Mouse (Mus musculus) layer of hippocampus, adult 2 months (tissue): ENCODE data around the gene Bptf. TPM values are rescaled to one million over a fixed set of nuclear protein-coding genes. Genes with fewer than 3 reads are reported as not detected.
"Not testable (repeated sequence)": the region's sequence is repeated elsewhere in the genome, so short reads cannot be mapped to it uniquely, and the experiment has no call there.

Source experiments
- DNase-seq, 2 experiments: peaks; one replicate each; pipeline ENCODE4 v3.0.0; 2022; ENCODE audit warnings: low spot score in 2 of 2
- H3K27ac ChIP-seq: fragments of 200-600 bp; 2 replicates; pipeline ENCODE4 v1.8.1; 2022
- H3K4me3 ChIP-seq: fragments of 200-600 bp; 2 replicates; pipeline ENCODE4 v1.8.1; 2022; ENCODE audit warnings: mild to moderate bottlenecking
- CTCF ChIP-seq: fragments of 200-600 bp; conservative IDR thresholded peaks from 2 replicates; pipeline ENCODE4 v1.8.1; 2022; ENCODE audit warnings: antibody characterized with exemption, mild to moderate bottlenecking, moderate library complexity
- total RNA-seq, 2 experiments: library from RNA; stranded (reverse); gene quantifications; 2 replicates each; pipeline ENCODE4 v1.2.3; 2021

Bptf gene
- total RNA-seq, 2 experiments from 2014 or later: 69.3 to 76.2 TPM

DNA sequence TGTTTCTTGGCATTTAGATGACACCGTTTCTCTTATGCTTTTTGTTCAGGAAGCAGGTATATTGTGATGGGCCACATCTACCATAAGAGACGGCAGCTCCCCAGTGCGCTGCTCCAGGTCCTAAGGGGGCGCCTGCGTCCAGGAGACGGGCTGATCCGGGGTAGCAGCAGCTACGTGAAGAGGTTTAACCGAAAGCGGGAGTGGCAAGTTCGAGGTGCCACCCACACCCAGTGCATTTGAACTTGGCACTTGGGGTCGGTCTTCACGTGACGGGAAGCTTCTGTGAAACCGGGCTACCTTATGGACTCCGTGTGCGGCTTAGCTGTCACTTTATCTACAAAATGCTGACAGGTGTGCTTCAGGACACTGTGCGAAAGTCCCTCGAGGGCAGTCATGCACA lies 102.4 kb downstream of the Bptf start:
- no peak for TF ChIP-seq CTCF
- H3K4me3 ChIP-seq: no peak overlapping the region
- H3K27ac ChIP-seq: no peak overlapping the region
- no peak for DNase-seq

DNA sequence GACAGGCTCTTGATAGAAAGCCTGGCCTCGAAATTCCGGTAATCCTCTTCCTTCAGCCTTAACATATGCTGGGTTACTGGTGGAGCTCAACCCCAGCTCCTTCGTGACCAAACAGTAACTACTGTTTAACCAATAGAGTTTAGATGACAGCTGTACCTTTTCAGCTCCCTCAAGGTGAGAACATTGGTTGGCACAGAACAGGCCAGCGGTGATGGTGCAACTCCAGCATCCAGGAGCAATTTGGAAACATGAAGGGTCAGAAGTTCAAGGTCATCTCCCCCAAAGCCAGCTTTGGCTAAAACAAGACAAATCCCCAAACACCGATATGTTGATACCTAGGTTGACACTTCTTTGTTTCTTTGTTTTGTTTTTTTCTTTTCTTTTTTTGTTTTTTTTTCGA lies 103.2 kb downstream of the Bptf start:
- TF ChIP-seq CTCF: no peak
- H3K27ac ChIP-seq: peak overlapping the region; percentile 91
- H3K4me3 ChIP-seq: peak overlapping the region; percentile 82
- no peak for DNase-seq

DNA sequence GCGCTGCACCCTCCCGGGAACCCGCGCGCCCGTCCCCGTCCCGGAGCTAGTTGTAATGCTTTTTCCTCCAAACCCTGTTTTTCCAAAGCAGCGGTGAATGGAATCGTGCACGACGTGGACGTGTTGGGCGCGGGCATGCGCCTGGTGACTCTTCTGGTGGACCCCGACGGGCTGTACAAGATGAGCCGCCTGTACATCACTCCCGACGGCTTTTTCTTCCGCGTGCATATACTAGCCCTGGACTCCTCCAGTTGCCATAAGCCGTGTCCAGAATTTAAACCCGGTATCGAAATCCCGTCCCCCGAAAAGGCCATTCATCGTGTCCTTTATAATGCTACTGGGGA lies 103.7 kb downstream of the Bptf start:
- DNase-seq: no peak
- peak overlapping the region; percentile 82 for H3K4me3 ChIP-seq
- no peak for TF ChIP-seq CTCF
- peak overlapping the region; percentile 91 for H3K27ac ChIP-seq

DNA sequence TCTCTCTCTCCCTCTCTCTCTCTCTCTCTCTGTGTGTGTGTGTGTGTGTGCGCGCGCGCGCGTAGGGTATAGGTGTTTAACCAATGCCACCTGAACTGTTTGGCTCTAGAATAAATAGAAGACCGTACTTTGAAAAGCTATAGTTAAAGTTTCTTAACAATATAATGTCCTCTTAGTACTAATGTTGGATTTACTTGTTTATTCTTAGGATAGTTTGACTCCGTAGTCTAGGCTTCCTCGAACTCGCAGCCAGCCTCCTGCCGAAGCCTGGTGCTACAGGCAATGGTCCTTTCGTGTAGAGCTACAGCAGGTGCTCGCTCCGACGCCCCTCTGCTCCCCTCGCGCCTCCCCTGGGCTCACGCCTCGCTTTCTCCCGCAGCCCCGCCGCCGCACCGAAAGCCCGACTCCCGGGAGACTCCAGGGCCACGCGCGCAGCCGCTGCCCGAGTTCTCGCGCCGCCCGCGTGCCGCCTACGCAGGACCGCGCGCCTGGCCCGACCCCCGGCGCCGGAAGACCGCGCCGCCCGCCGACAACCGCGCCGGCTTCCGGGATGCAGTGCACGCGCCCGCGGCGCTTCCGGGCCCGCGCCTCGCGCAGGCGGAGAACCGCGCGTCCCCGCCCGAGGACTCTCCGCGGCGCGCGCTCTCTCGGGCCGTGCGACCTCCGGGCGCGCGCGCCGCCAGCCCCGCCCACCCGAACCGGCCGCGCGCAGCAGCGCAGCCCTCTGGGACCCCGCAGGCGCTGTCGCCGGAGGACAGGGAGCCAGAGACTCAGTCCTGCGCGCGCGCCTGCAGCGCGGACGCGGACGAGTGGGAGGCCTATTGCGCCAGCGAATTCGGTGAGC lies 104.3 kb downstream of the Bptf start:
- DNase-seq: peak; percentile 83 to 85
- peak overlapping the region; percentile 82 for H3K4me3 ChIP-seq

DNA sequence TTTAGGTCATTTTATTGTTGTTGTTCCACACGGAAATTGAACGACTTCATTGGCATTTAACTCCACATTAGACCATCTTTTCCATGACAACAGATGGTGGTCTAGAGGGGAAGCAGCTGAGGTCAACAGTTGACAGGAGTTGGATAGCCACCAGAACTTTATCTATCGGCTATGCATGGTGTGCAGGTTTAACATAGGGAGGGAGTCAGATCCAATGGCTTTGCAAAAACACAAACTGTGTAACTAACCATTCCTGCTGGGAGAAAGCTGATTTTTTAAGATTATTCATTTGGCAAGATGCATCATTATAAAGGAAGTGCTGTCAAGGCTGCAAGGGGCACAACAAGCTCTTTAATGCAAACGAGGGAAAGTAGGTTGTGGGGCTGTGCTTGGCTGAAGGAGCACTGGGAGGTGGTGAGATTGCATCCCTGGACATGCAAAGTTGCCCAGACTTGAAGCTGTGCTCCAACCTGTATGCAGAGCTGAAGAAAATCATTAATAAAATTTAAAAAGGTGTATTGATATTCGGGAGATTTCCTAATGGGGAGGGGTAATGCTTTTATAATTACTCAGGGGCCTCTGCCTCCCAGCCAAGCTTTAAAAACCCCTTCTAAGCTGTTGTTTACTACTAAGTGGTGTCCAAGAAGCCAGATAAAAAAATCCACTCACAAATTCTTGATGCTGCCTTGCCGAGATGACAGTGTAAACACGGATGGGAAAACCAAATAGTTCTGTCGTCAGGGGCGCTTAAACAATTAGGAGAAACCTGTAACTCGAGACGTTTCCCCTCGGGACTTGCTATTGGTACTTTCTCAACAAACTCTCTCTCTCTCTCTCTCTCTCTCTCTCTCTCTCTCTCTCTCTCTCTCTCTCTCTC lies 105.1 kb downstream of the Bptf start:
- no peak overlapping the region for H3K27ac ChIP-seq
- no peak for DNase-seq
- H3K4me3 ChIP-seq: peak overlapping the region; percentile 22; the same call in 1 of the 2 replicates
- no peak for TF ChIP-seq CTCF

More for the DNA sequence above, 104.3 kb downstream of the Bptf start:
- no peak for TF ChIP-seq CTCF
- H3K27ac ChIP-seq: peak overlapping the region; percentile 91

DNA sequence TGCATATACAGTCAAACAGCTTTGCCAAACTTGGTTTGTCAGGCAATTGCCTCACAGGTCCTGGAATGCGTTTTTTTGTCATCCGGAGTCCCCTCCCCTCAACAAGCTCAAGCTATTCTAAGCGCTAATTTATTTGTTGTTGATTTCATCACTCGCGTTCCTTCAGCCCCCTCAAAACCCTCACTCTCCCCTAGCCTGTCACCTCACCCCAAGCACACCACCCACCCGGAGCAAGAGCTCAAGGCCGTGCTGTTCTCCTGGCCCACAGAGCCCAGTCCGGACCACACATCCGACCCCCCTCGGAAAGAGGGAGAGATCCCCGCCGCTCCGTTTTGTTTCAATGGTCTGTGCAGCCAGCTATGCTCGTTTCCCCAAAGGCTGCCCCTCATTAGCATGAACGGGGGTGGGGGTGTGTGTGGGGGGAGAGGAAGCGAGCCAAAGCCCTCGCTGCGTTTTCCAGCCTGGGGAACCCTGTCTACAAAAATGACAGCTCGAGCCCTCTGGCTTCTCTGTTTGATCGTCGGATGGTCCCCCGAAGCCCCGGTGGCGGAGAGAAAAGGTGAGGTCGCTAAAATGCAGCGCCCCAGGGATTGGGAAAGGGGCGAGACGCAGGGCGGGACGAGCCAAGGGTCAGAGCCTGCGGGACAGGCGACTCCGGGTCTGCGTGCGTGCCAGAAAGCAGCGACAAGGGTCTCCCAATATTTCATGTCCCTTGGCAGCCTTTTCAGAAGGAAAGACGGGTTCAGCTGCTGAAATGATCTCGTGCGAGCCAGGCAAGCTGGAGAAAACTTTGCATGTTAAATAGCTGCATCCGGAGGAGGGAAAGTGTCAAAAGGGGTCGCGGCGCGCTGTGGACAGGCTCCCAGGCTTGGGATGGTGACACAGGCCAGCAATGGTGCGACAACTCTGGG lies 106.3 kb downstream of the Bptf start, which contains the start of gene 1810010H24Rik:
Gene 1810010H24Rik (plus strand): TSS at position 271 of the 911 bp plus-strand sequence.
- peak within 1 kb of the TSS; percentile 60 for H3K4me3 ChIP-seq
- peak within 1 kb of the TSS; percentile 80 for H3K27ac ChIP-seq
- no peak for DNase-seq
- TF ChIP-seq CTCF: no peak

DNA sequence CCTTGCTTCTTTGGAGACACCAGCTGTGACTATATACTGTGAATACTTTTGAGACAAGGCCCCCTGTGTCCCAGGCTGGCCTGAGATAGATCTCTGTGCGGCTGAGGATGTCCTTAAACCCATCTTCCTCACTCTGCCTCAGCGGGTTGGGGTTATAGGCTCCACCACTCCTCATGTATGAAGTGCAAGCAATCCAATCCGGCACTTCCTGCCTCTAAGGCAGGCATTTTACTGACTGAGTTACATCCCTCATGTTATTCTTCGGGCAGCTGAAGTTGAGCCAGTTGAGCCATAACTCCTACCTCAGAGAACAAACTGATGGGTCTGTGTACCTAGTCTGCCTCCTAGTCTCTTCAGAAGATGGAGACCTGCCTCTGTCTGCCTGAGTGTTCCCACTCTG lies 107.5 kb downstream of the Bptf start:
- TF ChIP-seq CTCF: no peak
- no peak overlapping the region for H3K27ac ChIP-seq
- DNase-seq: no peak
- no peak overlapping the region for H3K4me3 ChIP-seq

DNA sequence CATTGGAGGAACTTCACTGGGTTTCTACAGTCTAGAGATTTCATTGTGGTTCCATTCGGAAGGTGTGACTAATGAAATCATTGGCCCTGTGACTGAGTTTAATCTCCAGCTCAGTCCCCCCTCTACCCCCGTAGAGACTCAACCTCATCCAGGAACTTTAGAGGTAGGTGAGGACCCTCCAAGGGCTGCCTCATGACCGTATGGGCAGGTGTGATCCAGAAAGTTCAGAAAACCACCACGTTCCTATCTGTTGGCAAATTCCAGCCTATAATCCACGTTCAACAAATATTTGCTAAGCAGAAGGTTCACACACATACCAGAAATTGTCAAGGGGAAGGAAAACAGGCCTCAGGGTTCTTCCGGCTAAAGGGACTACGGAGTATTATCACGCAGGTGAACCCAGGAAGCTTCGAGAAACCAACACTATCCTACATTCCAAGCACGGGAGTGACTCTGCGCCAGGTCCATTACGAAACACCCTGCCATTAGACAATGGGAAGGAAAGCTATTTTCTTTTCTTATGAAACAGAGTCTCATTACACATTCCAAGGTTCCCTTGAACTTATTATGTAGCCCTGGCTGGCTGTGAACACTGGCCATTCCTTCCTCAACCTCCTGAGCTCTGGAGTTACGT lies 109.8 kb downstream of the Bptf start:
- DNase-seq: no peak
- Histone ChIP-seq H3K27ac (no peak overlapping the region), H3K4me3 (no peak overlapping the region)
- no peak for TF ChIP-seq CTCF

DNA sequence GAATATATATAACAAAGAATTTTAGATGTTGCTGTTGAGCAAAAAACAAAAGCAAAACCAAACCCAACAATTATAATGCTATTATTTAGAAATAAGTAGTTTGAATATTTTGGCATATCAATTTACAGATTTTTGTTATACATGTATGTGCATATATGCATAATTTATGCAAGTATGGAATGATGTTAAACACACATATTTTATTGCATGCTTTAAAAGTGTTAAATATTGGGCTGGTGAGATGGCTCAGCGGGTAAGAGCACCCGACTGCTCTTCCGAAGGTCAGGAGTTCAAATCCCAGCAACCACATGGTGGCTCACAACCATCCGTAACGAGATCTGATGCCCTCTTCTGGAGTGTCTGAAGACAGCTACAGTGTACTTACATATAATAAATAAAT lies 112.2 kb downstream of the Bptf start:
- H3K4me3 ChIP-seq, DNase-seq, H3K27ac ChIP-seq: not testable (repeated sequence)

DNA sequence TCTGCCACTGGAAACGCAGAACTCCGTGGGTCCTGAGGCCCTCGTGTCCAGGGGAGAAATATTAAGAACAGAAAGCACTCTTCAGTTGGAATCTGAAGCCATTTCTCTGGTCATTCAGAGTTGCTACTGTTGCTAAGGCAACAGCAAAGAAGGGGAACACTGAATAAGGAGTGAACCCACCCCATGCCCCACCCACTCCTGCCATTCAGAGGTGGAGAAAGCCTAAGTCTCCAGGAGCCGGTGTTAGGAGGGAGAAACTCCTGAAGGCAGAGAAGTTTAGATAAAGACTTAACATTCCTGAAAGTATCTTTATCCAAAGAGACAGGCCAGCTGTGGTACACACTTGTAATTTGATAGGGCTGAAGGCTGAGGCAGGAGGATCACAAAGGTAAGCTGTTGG lies 112.6 kb downstream of the Bptf start:
- Histone ChIP-seq H3K27ac (no peak overlapping the region), H3K4me3 (no peak overlapping the region)
- DNase-seq: no peak
- TF ChIP-seq CTCF: no peak

DNA sequence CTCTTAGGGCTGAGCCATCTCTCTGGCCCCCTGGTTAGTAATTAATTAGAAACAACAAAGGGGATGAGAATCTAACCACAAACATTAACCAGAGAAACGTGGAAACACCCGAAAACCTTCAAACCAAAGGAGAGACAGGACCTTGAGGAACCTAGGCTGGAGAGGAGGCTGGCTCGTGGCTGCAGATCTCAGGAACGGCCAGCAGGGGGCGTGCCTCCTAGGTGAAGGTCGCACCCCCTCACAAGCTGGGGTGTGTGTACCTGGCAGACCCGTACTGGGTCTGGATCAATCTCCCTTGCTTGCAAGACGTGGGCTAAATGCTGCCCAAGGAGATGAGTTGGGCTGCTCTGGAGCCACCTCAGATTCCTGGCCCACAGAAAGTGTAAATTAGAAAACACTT lies 113.3 kb downstream of the Bptf start:
- peak; percentile 67 for TF ChIP-seq CTCF
- no peak for DNase-seq
- H3K4me3 ChIP-seq: no peak overlapping the region
- no peak overlapping the region for H3K27ac ChIP-seq

DNA sequence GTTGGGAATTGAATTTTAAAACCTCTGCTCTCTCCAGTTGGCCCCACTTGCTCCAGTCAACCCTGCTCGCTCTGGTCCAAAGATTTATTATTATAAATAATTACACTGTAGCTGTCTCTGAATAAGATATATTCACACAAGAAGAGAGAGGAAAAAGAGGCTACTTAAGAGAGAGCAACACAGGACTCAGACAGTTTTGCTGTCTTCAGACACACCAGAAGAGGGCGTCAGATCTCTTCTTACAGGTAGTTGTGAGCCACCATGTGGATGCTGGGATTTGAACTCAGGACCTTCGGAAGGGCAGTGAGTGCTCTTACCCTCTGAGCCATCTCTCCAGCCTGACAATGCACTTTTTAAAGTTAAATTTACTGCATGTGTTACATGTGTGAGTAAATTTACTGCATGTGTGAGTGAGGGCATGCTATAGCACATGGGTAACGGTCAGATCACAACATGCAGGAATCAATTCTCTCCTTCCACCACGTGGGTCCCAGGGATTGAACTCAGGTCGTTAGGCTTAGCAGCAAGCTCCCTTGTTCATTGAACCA lies 114.5 kb downstream of the Bptf start:
- DNase-seq: no peak
- Histone ChIP-seq H3K4me3 (no peak overlapping the region), H3K27ac (no peak overlapping the region)
- peak; percentile 20; the same call in 1 of the 2 replicates for TF ChIP-seq CTCF
